Mouse (Mus musculus) brain, embryonic 14.5 days (tissue): ENCODE data around the gene D930007J09Rik. TPM values are rescaled to one million over a fixed set of nuclear protein-coding genes. Genes with fewer than 3 reads are reported as not detected.
A peak's percentile ranks its signal among the peaks of the same experiment; 100 is the strongest.

Source experiments
- DNase-seq: peaks from one replicate; pipeline ENCODE4 v3.0.0-alpha.2; 2011; ENCODE audit warnings: low read depth
- CTCF ChIP-seq: fragments of 200-500 bp; IDR thresholded peaks from 2 replicates; pipeline ENCODE4 v1.5.1; 2012; ENCODE audit warnings: inconsistent platforms, mild to moderate bottlenecking, moderate library complexity, borderline replicate concordance; ENCODE audit not compliant: insufficient read depth, insufficient read length; ENCODE audit errors: extremely low read depth
- POLR2A ChIP-seq: fragments of 200-500 bp; IDR thresholded peaks from 2 replicates; pipeline ENCODE4 v1.6.1; 2012; ENCODE audit warnings: mild to moderate bottlenecking, inconsistent platforms, borderline replicate concordance; ENCODE audit not compliant: poor library complexity, insufficient read depth, insufficient read length, severe bottlenecking; ENCODE audit errors: extremely low read depth
- polyA plus RNA-seq: library from polyadenylated mRNA; depleted of rRNA; stranded (reverse); fragments of >200 nt; gene quantifications from 2 replicates; pipeline ENCODE4 v1.2.3, GENCODE M21; 2012; rRNA removed

D930007J09Rik gene
- 0.50 and 0.70 TPM in 2 replicates for polyA plus RNA-seq

- no peak for TF ChIP-seq POLR2A
- TF ChIP-seq CTCF: no peak
- peak; percentile 67 for DNase-seq
Measured at GRCm38 (mm10) chr13:32802259-32803081, at the start of gene D930007J09Rik. D930007J09Rik (minus strand) TSS chr13:32802849.

GRCm38 (mm10) chr13:32851967-32852366 lies 49.3 kb upstream of the D930007J09Rik start:
- peak; percentile 77; the same call in 1 of the 2 replicates for TF ChIP-seq CTCF
- no peak for TF ChIP-seq POLR2A
- peak; percentile 75 for DNase-seq

GRCm38 (mm10) chr13:32850668-32851404 lies 48.2 kb upstream of the D930007J09Rik start, which contains the start of gene Serpinb1a:
Serpinb1a (minus strand) TSS chr13:32851185.
- TF ChIP-seq POLR2A (no peak), CTCF (no peak)
- no peak for DNase-seq

GRCm38 (mm10) chr13:32850156-32850555 lies 47.5 kb upstream of the D930007J09Rik start:
- no peak for DNase-seq
- TF ChIP-seq POLR2A: no peak
- TF ChIP-seq CTCF: no peak

- DNase-seq: no peak
- TF ChIP-seq CTCF (no peak), POLR2A (no peak)
Measured at GRCm38 (mm10) chr13:32849531-32850123, 47.0 kb upstream of the D930007J09Rik start.

- no peak for TF ChIP-seq CTCF
- TF ChIP-seq POLR2A: no peak
- no peak for DNase-seq
Measured at GRCm38 (mm10) chr13:32849092-32849491, 46.4 kb upstream of the D930007J09Rik start.

GRCm38 (mm10) chr13:32846221-32846620 lies 43.6 kb upstream of the D930007J09Rik start:
- DNase-seq: no peak
- TF ChIP-seq CTCF (no peak), POLR2A (no peak)

- no peak for DNase-seq
- TF ChIP-seq CTCF (no peak), POLR2A (no peak)
Measured at GRCm38 (mm10) chr13:32841349-32841748, 38.7 kb upstream of the D930007J09Rik start.

GRCm38 (mm10) chr13:32839314-32839713 lies 36.7 kb upstream of the D930007J09Rik start:
- no peak for TF ChIP-seq CTCF
- no peak for TF ChIP-seq POLR2A

GRCm38 (mm10) chr13:32834513-32834912 lies 31.9 kb upstream of the D930007J09Rik start:
- TF ChIP-seq POLR2A (no peak), CTCF (no peak)
- DNase-seq: no peak

More at GRCm38 (mm10) chr13:32839314-32839713, 36.7 kb upstream of the D930007J09Rik start:
- DNase-seq: no peak

- TF ChIP-seq CTCF (no peak), POLR2A (no peak)
- DNase-seq: no peak
Measured at GRCm38 (mm10) chr13:32833237-32833636, 30.6 kb upstream of the D930007J09Rik start.
